Mouse (Mus musculus) G1E (cell line): Measurements from ENCODE around the gene Lhfpl2. TPM values are rescaled to one million over a fixed set of nuclear protein-coding genes. Genes with fewer than 3 reads are reported as not detected.

Experiments used
- ATAC-seq: 2 replicates; pipeline ENCODE4 v1.8.0; 2016; ENCODE audit warnings: mild to moderate bottlenecking; ENCODE audit not compliant: insufficient number of reproducible peaks, poor library complexity, low FRiP score, severe bottlenecking; ENCODE audit errors: extremely low read depth
- DNase-seq: peaks from one replicate; pipeline ENCODE4 v3.0.0; 2012; ENCODE audit warnings: low spot score
- H3K27me3 ChIP-seq: 2 replicates; pipeline ENCODE4 v1.6.1; 2012; ENCODE audit warnings: mild to moderate bottlenecking, low read length, inconsistent platforms; ENCODE audit not compliant: insufficient read depth
- H3K36me3 ChIP-seq: replicated peaks from 2 replicates; pipeline ENCODE3; 2012; ENCODE audit warnings: mild to moderate bottlenecking, inconsistent platforms
- H3K4me1 ChIP-seq: 2 replicates; pipeline ENCODE4 v1.6.1; 2012; ENCODE audit warnings: low read depth, low read length, inconsistent platforms, mixed read lengths; ENCODE audit not compliant: insufficient read depth
- H3K4me3 ChIP-seq: 2 replicates; pipeline ENCODE4 v1.5.1; 2012; ENCODE audit warnings: low read depth, mild to moderate bottlenecking, inconsistent platforms, low read length, moderate library complexity, mixed read lengths
- H3K9me3 ChIP-seq: replicated peaks from 2 replicates; pipeline ENCODE4 v1.6.1; 2012; ENCODE audit warnings: inconsistent platforms
- CTCF ChIP-seq: IDR thresholded peaks from 2 replicates; pipeline ENCODE4 v1.5.1; 2012; ENCODE audit warnings: low read depth, low read length, inconsistent platforms, mixed read lengths
- GATA1 ChIP-seq: IDR thresholded peaks from 2 replicates; pipeline ENCODE4 v1.6.1; 2012; ENCODE audit warnings: borderline replicate concordance, low read length, inconsistent platforms, mixed read lengths
- GATA2 ChIP-seq: IDR thresholded peaks from 2 replicates; pipeline ENCODE4 v1.6.1; 2012; ENCODE audit warnings: low read depth, low read length, inconsistent platforms, borderline replicate concordance
- POLR2AphosphoS5 ChIP-seq: IDR thresholded peaks from 2 replicates; pipeline ENCODE4 v1.6.1; 2012; ENCODE audit warnings: low read depth, low read length, inconsistent platforms; ENCODE audit not compliant: insufficient replicate concordance
- TAL1 ChIP-seq: conservative IDR thresholded peaks from 2 replicates; pipeline ENCODE4 v1.6.1; 2012; ENCODE audit warnings: low read depth, low read length, inconsistent platforms, mixed read lengths
- polyA plus RNA-seq: library from polyadenylated mRNA; stranded (reverse); fragments of >175 nt; gene quantifications from 2 replicates; pipeline ENCODE4 v1.2.3, GENCODE M21; 2012
- total RNA-seq, 2 experiments: library from RNA; stranded (forward) in 1 of 2; stranded (reverse) in 1 of 2; fragments of 200-1000 nt in 1 of 2; fragments of >200 nt in 1 of 2; fragmentation: Nextera tagmentation in 1 of 2; gene quantifications; 2 replicates each; pipeline ENCODE4 v1.2.3; 2014 to 2017

Lhfpl2 gene
- total and polyA plus RNA-seq, 3 experiments: 0.16 TPM; not detected in 2

GRCm38 (mm10) chr13:94153658-94154057 lies 96.1 kb downstream of the Lhfpl2 start:
- no peak overlapping the region for H3K4me3 ChIP-seq
- no peak for TF ChIP-seq TAL1
- no peak for TF ChIP-seq CTCF
- no peaks in the 10 kb centered on the region for H3K36me3 ChIP-seq
- no peaks in the 10 kb centered on the region for H3K4me1 ChIP-seq
- H3K9me3 ChIP-seq: no peaks in the 10 kb centered on the region
- ATAC-seq: no peak
- no peaks in the 10 kb centered on the region; the same call in 1 of the 2 replicates for H3K27me3 ChIP-seq
- DNase-seq: no peak

- H3K4me3 ChIP-seq: no peak overlapping the region
- no peaks in the 10 kb centered on the region for H3K36me3 ChIP-seq
- TF ChIP-seq GATA2: no peak
- no peak for TF ChIP-seq GATA1
- no peak for TF ChIP-seq CTCF
- no peak for TF ChIP-seq TAL1
- TF ChIP-seq POLR2AphosphoS5: no peak
- DNase-seq (no peak), ATAC-seq (no peak)
- H3K4me1 ChIP-seq: no peaks in the 10 kb centered on the region
- no peaks in the 10 kb centered on the region for H3K27me3 ChIP-seq
- no peaks in the 10 kb centered on the region for H3K9me3 ChIP-seq
Observed at GRCm38 (mm10) chr13:94154512-94155296, 97.1 kb downstream of the Lhfpl2 start.

DNA sequence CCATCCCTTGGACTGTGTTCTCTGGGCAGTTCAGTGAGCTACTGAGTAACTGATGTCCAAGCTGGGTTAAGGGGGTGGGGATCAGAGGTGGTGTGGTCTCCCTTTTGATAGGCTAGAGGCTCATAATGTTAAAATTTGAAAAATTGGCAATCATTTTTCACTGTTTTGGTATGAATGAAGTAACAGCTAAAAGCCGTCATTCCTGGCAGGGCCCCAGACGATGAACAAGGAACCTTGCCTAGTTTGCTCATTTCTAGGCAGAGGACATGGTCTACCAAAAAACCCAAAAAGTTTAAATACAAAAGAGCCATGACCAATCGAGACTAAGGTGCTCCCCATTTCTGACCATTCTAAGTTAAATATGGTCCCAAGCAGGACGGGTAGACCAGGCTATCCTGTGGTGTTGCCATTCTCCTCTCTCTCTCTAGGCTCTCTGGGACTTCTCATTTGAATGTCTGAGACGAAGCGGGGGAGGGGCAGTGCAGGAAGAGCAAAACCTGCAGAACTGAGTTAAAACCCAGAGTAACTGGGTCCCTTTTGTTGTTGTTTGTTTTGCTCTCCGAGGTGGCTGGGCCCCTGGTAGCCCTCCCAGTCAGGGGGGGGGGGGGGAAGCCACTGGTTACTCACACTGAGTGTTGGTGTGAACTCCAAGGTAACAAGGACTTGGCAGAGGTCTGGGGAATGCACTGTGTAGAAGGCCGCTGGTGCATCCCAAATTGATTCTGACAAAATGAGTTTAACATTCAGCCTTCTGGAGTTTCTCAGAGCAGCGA lies 98.2 kb downstream of the Lhfpl2 start:
- Histone ChIP-seq H3K4me1 (no peaks in the 10 kb centered on the region), H3K4me3 (no peak overlapping the region), H3K27me3 (no peaks in the 10 kb centered on the region), H3K36me3 (no peaks in the 10 kb centered on the region), H3K9me3 (no peaks in the 10 kb centered on the region)
- ATAC-seq (no peak), DNase-seq (no peak)
- TF ChIP-seq POLR2AphosphoS5 (no peak), GATA1 (no peak), GATA2 (no peak), CTCF (no peak), TAL1 (no peak)

DNA sequence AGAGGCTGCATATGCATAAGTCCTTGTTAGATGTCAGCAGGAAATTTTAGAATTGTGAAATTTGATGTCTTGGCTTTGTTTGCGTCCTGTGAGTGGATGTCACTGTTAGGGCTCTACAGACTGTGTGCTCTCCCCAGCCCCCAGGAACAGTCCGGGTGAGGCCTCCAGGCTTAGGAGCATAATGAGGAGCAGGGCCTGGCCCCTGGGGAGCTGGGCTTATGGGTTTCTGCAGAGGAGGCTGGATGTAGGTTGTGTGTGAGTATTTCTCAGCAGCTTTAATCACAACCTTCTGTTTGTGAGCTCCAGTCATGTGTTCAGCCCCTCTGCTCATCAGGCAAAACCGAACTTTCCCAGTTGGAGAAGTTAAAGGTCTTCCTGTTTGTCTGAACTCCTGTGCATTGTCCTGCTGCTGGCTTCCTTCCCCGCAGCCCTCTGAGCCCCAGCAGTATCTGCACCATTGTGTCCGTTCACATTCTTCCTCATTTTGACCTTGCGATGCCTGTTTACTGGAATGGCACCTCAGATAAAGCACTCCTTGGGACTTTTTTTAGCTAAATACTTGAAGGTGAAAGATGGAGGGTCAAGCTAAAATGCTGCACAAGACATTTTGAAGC lies 101.4 kb downstream of the Lhfpl2 start:
- Histone ChIP-seq H3K27me3 (no peaks in the 10 kb centered on the region), H3K4me1 (no peaks in the 10 kb centered on the region), H3K9me3 (no peaks in the 10 kb centered on the region), H3K4me3 (no peak overlapping the region), H3K36me3 (no peaks in the 10 kb centered on the region)
- no peak for DNase-seq
- ATAC-seq: no peak
- TF ChIP-seq GATA1 (no peak), POLR2AphosphoS5 (no peak), GATA2 (no peak), TAL1 (no peak), CTCF (no peak)

- no peak for ATAC-seq
- DNase-seq: no peak
- no peak for TF ChIP-seq POLR2AphosphoS5
- TF ChIP-seq GATA2: no peak
- no peak for TF ChIP-seq CTCF
- TF ChIP-seq GATA1: no peak
- no peak for TF ChIP-seq TAL1
- Histone ChIP-seq H3K4me1 (no peaks in the 10 kb centered on the region), H3K4me3 (no peak overlapping the region), H3K27me3 (no peaks in the 10 kb centered on the region), H3K36me3 (no peaks in the 10 kb centered on the region), H3K9me3 (no peaks in the 10 kb centered on the region)
Observed at GRCm38 (mm10) chr13:94159478-94160220, 102.1 kb downstream of the Lhfpl2 start.

DNA sequence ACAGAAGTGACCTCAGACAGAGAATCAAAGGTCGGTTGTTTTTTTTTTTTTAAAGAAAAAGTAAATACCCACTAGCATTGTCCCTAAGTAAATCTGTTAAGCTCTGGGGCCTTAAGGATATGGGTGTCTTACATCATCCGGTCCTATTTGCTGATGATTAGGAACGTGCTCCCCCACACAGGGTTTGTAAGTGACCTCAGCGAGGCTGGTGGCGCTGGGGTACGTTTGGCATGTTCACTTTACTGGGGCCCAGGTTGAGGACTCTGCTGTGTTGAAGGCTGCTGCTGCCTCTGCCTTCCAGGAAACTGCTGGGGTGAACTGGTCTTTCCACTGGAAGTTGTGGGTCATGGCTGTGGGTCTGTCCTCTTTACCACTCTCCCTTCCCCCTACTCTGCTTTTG lies 106.9 kb downstream of the Lhfpl2 start:
- no peaks in the 10 kb centered on the region for H3K4me1 ChIP-seq
- H3K36me3 ChIP-seq: no peaks in the 10 kb centered on the region
- ATAC-seq (no peak), DNase-seq (no peak)
- TF ChIP-seq TAL1 (no peak), GATA2 (no peak), POLR2AphosphoS5 (no peak), CTCF (no peak), GATA1 (no peak)
- no peak overlapping the region for H3K4me3 ChIP-seq
- peaks cover 4% of the 10 kb centered on the region; the same call in 1 of the 2 replicates for H3K27me3 ChIP-seq
- H3K9me3 ChIP-seq: no peaks in the 10 kb centered on the region
